Mouse (Mus musculus) left cerebral cortex, adult 8-10 months (tissue): ENCODE data around the gene Map10. TPM values are rescaled to one million over a fixed set of nuclear protein-coding genes. Genes with fewer than 3 reads are reported as not detected.

ENCODE experiments used
- DNase-seq, 2 experiments: peaks; one replicate each; pipeline ENCODE4 v3.0.0; 2022; ENCODE audit warnings: low spot score in 2 of 2
- total RNA-seq, 4 experiments: library from RNA; stranded (reverse); gene quantifications; 2 replicates each; pipeline ENCODE4 v1.2.4; 2022

Gene Map10
- total RNA-seq, 4 experiments from 2014 or later, result 4.2 to 5.6 (median 4.6) TPM

DNA sequence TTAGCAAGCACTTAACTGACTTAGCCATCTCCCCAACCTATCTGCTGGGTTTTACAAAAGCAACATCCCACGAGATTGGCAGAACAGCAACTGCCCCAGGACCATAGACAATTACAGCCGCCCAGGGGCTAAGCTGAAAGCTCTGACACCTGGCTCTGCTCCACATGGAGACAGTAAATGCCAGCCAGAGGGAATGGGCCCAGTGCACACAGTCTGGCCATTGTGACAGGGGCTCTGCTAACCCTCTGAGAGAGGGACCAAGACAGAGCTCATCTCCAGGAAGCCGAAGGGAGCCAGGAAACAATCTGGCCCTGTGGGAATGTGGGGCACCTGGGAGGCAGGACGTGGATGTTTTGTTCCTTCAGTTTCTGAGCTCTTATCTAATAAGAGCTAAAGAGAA, 46.6 kb downstream of the Map10 start:
- no peak for DNase-seq

DNA sequence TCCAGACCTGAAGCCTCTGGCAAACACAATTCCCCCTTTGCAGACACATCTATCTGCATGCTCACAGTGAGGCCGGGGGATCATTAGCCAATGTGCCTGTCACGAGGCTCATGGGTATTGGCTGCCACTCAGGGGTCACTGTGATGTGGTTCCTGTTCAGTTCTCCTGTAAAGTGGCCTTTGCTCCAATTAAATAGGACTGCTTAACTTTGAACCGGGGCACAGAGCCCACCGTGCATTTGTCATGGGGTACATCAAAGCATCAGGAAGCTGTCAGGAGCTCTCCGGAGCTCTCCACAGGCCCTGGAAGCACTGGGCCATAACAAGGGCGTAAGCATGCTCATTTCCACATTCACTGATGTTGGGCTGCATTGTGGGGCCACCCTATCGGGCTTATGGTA, 47.0 kb downstream of the Map10 start:
- no peak for DNase-seq

DNA sequence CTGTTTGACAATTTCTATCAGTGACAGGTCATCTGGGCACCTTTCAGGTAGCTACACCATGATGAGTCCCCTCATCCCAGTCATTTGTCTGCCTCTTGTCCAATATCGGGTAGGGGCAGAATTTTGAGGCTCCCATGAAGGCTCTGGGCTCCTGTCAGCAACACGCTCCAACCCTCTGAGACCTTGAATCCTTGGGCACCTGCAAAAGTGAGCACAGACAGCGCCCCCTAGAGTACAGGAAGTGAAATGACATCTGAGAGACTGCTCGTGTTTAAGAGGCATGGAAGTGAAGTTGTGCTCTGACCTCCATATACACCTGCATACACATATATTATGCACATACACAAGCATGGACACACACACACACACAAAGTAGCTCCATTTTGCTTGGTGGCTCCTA, 49.3 kb downstream of the Map10 start:
- DNase-seq, result no peak

DNA sequence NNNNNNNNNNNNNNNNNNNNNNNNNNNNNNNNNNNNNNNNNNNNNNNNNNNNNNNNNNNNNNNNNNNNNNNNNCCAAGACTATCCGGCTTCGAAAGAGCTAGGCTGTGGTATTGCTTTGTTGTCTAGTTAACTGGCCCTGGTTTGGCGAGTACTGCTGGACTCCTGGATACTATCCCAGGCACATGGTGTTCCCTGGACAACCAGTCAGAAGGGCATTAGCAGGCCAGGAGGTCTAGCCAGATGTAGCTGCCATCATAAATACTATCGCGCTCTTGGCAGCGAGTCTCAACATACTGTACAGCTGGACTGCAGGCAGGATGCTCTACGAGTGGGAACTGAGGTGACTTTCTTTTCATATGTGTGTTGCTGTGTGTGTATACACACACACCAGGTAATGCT, 53.1 kb downstream of the Map10 start:
- DNase-seq, result no peak

Other genes with a start within 250 kb of the Map10 start
- 10 to 100 TPM; 37.1 to 40.6 (median 38.6) TPM for gene Sipa1l2, start 100.0 kb upstream of the Map10 start, total RNA-seq
- 10 to 100 TPM; 21.7 to 30.4 (median 22.8) TPM for gene Ntpcr, start 60.1 kb downstream of the Map10 start, total RNA-seq
- 10 to 100 TPM; 76.7 to 90.1 (median 84.9) TPM for gene Pcnx2, start 228.5 kb downstream of the Map10 start, total RNA-seq
- 1 to 10 TPM; 2.3 to 2.9 (median 2.8) TPM for gene Map3k21, start 240.6 kb downstream of the Map10 start, total RNA-seq